Mouse (Mus musculus) c-Kit-positive CD71-positive TER-119-negative erythroid progenitor cells, embryonic 14.5 days (primary cell): ENCODE measurements around the gene Plk2.
"Not testable (repeated sequence)": the region's sequence is repeated elsewhere in the genome, so short reads cannot be mapped to it uniquely, and the experiment has no call there.

Source experiments
- DNase-seq: peaks from one replicate; pipeline ENCODE4 v3.0.0-alpha.2; 2013; ENCODE audit warnings: low read depth

The Plk2 gene

DNA sequence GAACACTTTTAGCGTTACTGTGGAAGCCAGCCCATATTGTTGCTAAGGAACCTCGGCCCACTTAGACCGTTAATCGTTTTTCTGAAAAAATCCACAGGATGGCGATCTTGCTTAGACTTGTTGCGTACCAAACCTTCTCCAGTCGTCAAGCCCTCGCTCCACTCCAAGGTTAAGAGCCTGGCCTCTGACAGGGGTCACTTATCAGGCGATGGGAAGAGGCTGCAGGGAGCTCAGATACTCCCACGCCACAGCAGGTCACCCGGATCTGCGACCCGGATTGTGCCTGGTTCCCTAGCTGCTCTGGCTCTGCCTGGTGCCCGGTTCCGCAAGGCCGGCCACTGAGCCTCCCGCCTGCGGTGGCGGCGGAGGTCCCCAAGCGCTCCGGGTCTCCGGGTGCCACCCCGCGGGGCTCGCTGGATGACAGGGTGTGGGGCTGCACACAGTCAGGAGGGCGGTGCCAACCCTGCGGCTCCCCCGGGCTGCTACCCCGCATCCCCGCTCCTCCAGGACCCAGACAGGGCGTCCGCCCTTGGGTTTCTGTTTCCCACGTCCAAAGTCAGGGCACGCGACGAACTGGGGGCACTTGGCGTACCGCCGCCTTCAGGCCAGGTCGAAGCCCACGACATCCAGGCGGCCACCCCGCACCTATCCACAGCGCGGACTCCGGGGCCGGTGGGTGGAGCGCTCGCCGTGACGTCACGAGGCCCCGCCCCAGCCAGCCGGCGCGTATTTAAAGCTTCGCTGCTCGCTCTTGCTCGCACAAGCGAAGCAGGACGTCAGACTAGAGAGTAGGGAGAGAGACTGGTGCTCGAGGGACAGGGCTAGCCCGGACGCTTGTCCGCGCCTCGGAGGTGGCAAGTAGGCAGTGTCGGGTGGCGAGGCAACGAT, at the start of gene Plk2:
TSS of gene Plk2 (plus strand) at position 756 of the 888 bp plus-strand sequence.
- peak; percentile 41 for DNase-seq

DNA sequence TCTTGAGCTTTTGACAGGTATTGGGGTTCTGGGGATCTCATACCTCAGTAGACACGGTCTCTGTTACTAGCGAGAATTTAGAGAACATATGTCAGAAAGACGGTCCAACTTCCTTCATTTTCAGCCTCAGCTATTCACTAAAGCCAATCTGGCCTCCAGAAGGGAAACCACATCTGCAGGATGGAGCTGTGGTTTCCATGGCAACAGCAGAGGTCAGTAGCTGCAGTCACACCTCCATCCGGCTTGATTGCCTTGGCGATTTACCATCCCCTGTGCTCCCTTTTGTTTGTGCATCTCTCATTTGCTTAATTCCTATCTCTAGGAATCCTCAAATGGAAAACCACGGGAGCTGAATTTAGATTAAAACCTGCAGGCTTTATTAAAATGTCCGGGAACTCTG, 48.1 kb upstream of the Plk2 start:
- no peak for DNase-seq

DNA sequence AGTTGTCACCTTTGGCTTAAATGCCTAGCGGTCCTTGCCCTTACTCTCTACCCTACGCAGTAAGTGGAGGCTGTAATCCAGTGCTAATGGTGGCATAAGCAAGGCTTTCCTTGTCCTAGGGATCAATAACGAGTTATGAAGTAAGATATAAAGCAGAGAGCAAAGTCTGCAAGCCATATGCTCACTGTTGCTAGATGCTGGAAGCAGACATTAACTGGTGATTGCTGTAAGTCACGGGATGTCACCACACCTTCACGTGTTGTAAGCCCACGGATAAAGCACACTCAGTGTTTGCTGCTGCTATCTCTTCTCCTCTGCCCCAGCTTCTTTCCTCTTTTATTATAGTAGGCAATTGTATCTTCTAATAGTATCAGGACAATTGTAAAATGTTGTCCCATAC, 43.8 kb upstream of the Plk2 start:
- no peak for DNase-seq

DNA sequence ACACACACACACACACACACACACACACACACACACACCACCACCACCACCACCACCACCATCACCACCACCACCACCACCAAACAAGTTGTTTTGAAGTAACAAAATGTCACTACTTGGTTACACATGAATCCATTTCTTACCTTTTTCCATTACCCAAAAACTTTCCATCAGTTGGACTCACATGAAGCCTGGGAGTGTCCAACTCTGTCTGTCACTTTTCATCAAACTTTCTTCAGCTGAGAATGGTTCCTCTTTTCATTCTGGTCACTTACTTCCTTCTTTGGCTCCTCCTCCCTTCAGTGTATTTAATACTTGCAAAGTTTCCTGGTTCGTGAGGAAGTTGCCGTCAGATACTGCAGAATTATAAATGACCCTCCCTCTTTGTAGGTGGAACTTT, 37.9 kb upstream of the Plk2 start, which contains the start of gene Gapt:
TSS of gene Gapt (minus strand) at position 259 of the 400 bp plus-strand sequence.
- DNase-seq, result no peak

DNA sequence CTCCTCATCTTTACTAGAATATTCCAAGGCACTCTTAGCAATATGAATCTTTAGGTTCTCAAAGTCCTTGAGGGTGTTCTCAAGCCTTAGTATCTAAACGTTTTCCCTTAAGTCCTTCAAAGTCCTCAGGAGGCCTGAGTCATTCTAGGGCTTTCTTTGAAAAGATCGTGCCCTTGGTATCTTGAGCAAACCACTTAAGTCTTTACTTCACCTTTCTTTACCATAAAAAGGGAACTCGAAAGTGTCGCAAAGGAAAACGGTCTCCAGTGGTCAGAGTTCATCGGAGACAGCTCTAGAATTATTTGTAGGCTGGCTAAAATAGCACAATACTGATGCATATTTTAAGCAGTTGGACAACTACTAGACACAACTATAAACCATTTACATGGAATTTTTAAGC, 31.1 kb upstream of the Plk2 start:
- DNase-seq, result no peak

DNA sequence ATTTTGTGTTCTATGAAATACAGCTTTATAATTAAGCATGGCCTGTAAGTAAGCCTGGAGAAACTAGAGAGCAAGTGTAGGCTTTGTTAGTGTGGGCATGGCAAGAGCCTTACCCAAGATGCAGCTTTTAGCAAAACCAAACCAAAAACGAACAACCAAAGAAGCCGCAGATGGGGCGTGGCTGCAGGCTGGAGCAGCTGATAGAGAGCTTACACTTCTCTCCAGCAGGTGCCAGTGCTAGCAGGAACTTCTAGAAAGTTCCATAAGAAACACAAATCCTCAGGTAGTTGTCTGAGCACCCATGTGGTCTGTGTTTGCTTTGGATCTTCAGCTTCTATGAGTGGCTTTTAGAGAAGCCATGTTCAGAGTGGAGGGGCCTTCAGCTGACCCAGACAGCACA, 28.4 kb upstream of the Plk2 start:
- DNase-seq, result no peak

DNA sequence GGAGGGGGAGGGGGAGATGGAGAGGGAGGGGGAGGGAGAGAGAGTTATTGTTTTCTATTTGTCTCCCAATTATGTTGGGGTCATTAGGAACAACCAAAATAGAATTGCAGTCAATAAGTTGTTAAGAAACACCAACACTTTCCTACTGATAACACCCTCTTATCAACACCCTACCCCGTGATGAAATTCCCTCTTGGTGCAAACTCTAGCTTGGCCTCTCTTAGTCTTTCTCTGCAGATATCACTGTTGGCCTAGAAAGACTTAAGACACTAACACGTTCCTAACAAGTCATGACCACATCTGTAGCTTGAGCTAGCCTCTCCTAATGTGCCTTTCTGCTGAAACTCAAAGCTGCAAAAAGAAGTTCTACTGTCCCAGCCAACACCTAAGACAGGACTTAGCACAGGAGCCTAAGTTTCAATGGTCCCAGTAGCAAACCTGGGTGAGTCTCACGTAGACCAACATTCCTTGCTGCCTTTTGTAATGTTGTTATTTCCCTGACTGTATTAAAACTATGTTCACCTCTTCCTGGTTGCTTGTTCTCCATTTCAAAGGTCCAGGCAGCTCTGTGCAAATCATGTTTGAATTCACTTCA, 26.8 kb upstream of the Plk2 start:
- DNase-seq, result no peak

DNA sequence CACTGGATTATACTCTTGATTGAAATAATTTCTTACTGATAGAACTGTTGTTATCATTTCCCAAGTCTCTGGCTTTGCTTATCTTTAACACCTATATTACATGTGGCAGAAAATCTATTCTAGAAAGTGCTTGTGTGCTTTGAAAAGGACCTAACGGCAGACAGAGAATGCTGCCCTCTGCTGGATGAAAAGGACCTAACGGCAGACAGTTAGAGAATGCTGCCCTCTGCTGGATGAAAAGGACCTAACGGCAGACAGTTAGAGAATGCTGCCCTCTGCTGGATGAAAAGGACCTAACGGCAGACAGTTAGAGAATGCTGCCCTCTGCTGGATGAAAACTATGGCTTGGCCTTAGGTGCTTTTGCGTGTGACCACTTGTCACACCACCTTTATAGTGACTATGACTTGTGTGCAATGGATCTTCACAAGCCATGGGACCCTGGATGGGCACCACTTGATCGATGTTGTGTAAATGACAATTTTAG, 26.2 kb upstream of the Plk2 start:
- not testable (repeated sequence) for DNase-seq

DNA sequence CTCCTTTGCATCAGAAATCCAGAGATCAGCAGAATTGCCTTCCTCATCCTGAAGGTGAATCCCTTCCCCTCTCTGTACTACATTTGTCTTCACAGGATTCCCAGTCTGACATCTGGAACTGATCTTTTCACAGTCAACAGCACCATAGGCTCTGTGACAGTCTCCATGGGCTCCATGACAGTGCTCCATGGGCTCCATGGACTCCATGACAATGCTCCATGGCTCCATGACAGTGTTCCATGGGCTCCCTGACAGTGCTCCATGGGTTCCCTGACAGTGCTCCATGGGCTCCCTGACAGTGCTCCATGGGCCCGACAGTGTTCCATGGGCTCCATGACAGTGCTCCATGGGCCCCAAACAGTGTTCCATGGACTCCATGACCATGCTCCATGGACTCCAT, 25.2 kb upstream of the Plk2 start:
- DNase-seq, result no peak

DNA sequence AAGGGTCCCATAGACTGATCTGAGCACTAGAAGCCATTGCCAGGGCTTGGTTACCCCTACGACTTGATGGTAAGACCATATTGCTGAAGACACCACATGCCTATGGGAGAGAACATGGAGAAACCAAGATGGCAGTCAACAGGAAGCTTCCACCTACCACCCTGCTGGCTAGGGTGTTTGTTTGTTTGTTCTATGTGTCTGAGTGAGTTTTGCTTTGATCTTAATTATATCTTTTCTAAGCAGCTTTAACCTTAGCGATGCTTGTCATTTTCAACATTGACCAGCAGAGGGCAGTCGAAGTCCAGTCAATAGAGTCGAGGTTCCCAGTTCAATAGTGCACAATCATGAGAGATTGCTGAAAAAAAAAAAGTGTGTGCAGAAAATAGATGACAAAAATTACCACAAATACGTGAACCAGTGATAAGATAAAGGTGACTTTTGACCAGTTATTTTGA, 12.4 kb upstream of the Plk2 start:
- DNase-seq, result no peak

DNA sequence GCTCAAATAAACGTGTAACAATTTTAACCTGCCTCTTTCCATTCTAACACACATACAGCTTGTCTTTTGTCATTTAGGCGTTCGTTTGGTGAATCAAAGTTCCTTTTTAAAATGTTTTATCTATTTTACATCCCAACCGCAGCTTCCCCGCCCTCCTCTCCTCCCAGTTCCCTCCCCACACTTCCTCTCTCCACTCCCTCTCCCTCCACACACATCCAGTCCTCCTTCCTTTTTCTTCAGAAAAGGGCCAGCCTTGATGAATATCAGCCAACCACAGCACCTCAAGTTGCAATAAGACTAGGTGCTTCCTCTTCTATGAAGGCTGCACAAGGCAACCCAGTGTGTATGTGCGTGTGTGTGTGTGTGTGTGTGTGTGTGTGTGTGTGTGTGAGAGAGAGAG, 10.3 kb upstream of the Plk2 start:
- DNase-seq, result no peak

DNA sequence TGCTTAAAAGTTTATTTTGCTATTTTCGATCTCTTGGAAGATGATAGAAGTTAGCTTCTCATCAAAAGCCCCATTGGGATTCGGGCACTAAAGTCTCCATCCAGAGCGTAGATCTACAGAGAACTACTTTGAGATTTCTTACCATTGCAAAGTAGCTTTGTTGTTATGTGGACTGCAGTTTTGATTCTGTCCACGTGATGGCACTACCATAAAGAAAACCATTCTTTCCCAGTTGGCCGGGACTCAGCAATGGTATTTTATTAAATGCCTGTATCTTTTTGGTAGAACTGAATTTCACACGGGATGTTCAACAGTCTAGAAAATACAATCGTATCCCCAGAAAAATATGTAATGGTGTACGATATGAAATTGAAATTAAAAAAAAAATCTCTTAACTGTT, 2.6 kb upstream of the Plk2 start:
- DNase-seq, result no peak

DNA sequence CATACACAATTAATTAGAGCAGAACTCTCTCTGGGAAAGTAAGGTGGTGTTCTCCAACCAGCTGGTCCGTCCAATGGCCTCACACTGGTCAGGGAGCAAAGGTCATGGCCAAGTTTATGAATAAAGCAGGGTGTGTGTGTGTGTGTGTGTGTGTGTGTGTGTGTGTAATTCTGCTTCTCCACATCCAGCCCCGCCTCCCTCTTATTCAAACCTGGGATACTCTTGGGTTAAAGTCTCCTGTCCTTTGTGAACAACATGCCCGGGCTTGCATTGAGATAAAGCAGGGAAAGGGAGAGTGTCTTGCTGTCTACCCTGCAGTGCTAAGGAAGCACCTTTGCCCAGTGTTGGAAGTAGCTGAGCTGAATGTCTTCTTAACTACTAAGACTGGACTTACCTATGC, 2.2 kb upstream of the Plk2 start:
- DNase-seq, result no peak

DNA sequence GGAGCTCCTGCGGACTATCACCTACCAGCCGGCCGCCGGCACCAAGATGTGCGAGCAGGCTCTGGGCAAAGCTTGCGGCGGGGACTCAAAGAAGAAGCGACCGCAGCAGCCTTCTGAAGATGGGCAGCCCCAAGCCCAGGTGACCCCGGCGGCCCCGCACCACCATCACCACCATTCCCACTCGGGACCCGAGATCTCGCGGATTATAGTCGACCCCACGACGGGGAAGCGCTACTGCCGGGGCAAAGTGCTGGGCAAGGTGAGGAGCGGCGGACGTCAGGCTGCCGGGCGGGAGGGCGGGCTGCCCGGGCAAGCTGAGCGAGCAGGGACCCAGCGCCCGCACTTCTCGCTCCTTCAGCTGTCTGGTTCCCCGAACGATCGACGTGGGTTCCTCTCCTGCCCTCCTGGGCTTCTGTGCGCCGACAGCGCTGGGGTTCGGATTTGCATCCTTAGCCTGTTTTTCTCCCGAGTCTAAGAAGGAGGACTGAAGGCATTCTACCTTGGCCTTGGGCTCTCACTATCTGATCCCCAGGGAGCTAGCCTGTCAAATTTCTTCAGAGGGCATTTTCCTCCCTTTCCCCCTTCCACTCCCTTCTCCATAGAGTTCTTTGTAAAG, 441 bp downstream of the Plk2 start:
- DNase-seq, result no peak

DNA sequence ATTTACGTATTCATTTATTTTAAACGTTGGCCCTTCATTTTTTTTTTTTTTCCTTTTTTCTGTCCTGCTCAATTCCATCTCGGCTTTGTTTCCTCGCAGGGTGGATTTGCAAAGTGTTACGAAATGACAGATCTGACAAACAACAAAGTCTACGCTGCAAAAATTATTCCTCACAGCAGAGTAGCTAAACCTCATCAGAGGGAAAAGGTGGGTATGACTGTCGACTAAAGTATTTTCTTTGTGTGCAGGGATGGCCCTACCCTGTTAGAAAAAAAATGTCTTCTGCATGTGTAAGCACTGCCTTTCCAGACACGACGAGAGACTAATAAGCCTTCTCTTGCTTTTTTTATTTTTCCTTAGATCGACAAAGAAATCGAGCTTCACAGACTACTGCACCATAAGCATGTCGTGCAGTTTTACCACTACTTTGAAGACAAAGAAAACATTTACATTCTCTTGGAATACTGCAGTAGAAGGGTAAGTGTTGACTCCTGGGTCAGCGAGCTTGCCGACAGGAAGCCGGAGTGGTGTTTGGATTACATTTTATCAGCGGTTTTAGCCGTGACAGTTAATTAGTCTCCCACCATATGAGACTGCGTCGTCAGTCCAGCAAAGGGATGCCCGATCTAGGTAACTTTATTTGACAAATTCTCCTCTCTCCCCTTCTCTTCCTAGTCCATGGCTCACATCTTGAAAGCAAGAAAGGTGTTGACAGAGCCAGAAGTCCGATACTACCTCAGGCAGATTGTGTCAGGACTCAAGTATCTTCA, 1.3 kb downstream of the Plk2 start:
- no peak for DNase-seq

DNA sequence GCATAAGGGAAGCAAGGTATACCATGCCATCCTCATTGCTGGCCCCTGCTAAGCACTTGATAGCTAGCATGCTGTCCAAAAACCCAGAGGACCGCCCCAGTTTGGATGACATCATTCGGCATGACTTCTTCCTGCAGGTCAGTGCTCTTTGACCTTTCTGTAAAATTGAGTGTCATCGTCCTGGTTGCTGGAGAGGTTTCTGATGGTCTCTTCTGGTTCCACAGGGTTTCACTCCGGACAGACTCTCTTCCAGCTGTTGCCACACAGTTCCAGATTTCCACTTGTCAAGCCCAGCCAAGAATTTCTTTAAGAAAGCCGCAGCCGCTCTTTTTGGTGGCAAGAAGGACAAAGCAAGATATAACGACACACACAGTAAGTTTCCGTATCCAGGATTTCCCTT, 2.9 kb downstream of the Plk2 start:
- DNase-seq, result no peak

DNA sequence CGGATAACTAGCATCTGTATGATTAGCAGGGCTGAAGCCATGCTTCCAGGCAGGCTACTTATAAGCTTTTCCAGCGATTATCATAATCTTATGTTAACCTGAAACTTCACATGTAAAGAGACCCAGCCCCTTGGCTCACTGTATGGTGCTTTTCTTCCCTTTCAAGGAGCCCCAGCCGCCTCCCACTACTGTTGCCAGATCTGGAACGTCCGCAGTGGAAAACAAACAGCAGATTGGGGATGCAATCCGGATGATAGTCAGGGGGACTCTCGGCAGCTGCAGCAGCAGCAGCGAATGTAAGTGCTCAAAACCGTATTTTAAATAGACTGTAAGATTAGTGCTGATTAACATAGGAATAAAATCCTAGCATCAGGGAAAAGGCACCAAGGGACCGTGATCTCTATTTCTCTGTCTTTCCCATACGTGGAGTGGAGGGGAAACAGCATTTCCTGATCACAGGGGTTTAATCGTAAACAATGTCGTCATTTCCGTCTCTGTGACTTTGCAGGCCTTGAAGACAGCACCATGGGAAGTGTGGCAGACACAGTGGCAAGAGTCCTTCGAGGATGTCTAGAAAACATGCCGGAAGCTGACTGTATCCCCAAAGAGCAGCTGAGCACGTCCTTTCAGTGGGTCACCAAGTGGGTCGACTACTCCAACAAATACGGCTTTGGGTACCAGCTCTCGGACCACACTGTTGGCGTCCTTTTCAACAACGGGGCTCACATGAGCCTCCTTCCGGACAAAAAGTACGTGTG, 3.8 kb downstream of the Plk2 start:
- no peak for DNase-seq

DNA sequence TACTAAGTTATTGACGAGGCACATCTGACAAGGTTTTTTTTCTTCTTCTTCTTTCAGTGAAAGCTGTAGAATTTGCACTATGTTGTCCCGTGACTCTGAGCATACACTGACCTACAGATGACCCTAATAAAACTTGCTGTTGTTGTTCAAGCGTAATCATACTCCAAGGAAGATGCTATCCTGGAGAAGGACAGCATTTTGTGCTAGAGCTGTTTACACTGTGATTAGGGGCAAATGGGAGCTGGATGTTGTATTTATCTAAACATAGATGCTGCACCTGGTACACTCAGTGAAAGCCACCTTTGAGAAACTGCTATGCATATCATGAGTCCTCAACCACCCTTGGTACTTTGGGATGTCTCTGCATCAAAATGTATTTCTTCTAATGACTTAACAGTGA, 6.6 kb downstream of the Plk2 start:
- no peak for DNase-seq

DNA sequence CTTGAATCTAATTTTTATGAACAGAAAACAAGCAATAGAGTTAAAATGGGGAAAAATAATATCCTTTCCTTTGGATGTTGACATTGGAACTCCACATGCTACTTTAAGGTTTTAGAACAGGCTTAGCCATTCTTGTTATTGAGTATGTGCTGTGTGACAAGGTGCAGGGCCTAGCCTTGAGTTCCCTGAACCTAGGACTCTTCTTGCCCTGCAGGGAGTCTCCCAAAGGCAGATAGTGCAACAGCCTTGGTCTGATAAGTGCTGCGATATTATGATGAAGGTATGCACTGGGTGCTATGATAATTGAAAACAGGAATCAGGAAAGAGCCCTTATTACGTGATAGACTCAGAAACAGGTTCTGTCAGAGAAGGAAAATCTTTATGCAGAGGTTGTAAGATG, 7.0 kb downstream of the Plk2 start:
- no peak for DNase-seq

DNA sequence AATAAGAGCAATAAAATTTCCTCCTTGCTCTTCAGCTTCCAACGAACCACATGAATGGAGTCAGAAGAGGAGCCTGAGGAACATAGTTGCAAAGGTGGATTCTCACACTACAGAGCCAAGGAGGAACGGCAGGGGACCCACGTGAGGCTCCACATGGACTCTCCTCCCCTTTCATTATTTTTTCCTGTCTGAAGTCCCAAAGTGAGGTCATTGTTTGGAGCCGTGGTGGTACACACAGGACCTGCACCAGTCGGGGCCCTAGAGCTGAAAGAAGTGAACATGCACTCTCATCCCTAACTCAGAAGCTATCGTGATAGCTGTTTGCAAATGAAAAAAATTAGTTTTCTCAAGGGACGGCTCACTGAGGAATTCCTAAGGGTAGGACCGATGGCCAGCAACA, 9.2 kb downstream of the Plk2 start:
- no peak for DNase-seq

DNA sequence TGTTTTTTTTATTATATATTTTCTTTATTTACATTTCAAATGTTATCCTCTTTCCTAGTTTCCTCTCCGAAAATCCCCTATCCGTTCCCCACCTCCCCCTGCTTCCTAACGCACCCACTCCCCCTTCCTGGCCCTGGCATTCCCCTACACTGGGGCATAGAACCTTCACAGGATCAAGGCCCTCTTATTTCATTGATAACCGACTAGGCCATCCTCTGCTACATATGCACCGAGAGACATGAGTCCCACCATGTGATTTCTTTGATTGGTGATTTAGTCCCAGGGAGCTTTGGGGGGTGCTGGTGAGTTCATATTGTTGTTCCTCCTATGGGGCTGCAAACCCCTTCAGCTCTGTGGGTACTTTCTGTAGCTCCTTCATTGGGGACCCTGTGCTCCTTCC, 9.8 kb downstream of the Plk2 start:
- not testable (repeated sequence) for DNase-seq

DNA sequence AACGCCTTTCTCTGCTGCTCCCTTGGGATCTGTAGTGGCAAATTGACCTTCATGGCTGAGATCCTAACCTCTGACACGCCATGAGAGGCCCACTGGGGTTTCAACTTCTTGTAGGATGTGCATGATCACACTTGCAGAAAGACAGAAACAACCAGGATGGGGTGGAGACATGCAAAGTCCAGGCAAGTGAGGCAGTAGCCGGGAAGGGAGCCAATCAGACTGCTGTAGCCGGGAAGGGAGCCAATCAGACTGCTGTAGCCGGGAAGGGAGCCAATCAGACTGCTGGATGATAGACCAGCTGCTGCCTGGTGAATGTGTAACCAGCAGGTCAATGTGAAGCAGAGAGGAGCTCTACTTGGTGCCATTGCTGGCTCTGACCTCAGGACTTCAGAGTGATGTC, 11.3 kb downstream of the Plk2 start:
- no peak for DNase-seq
